Mouse (Mus musculus) hindbrain, embryonic 11.5 days (tissue): ENCODE measurements around the gene Sulf2. TPM values are rescaled to one million over a fixed set of nuclear protein-coding genes. Genes with fewer than 3 reads are reported as not detected.

Experiments used
- ATAC-seq: fragments of 200-750 bp; cut with Nextera tagmentation; 2 replicates; pipeline ENCODE4 v1.8.0; 2017; ENCODE audit warnings: mild to moderate bottlenecking, moderate TSS enrichment, moderate library complexity; ENCODE audit not compliant: low FRiP score
- DNase-seq: peaks from one replicate; pipeline ENCODE4 v3.0.0-alpha.2; 2015; ENCODE audit warnings: low spot score
- H3K27ac ChIP-seq: fragments of 300-500 bp; sonication (generic); 2 replicates; pipeline ENCODE4 v1.5.1; 2014; ENCODE audit warnings: mild to moderate bottlenecking, low read depth, low read length
- H3K27me3 ChIP-seq: fragments of 300-500 bp; sonication (generic); 2 replicates; pipeline ENCODE4 v1.6.1; 2014; ENCODE audit warnings: mild to moderate bottlenecking, low read length, moderate library complexity, mixed read lengths; ENCODE audit not compliant: control insufficient read depth, insufficient read depth
- H3K36me3 ChIP-seq: fragments of 300-500 bp; sonication (generic); 2 replicates; pipeline ENCODE4 v1.6.1; 2014; ENCODE audit warnings: mild to moderate bottlenecking, low read length, moderate library complexity, mixed read lengths; ENCODE audit not compliant: control insufficient read depth, insufficient read depth
- H3K4me1 ChIP-seq: fragments of 300-500 bp; sonication (generic); replicated peaks from 2 replicates; pipeline ENCODE4 v1.6.1; 2014; ENCODE audit warnings: low read length, mixed read lengths; ENCODE audit not compliant: control insufficient read depth, insufficient read depth
- H3K4me2 ChIP-seq: fragments of 300-500 bp; sonication (generic); replicated peaks from 2 replicates; pipeline ENCODE4 v1.6.1; 2014; ENCODE audit warnings: mild to moderate bottlenecking, low read depth, low read length
- H3K4me3 ChIP-seq: fragments of 300-500 bp; sonication (generic); 2 replicates; pipeline ENCODE4 v1.5.1; 2014; ENCODE audit warnings: low read depth, low read length
- H3K9ac ChIP-seq: fragments of 300-500 bp; sonication (generic); 2 replicates; pipeline ENCODE4 v1.6.1; 2014; ENCODE audit warnings: low read depth, low read length
- H3K9me3 ChIP-seq: fragments of 300-500 bp; sonication (generic); 2 replicates; pipeline ENCODE4 v1.6.1; 2016; ENCODE audit warnings: low read length; ENCODE audit not compliant: control insufficient read depth
- WGBS: fragments of 180-500 bp; shearing (Covaris S2); extraction: QIAGEN DNeasy Blood & Tissue Kit; methylation state at CpG from one replicate; pipeline ENCODE4 v1.1.7; 2014; 5-methylcytosine and 5-hydroxymethylcytosine counted together
- polyA plus RNA-seq: library from polyadenylated mRNA; unstranded; fragments of >200 nt; fragmentation: Nextera tagmentation; extraction: Ambion mirVana; gene quantifications from 2 replicates; pipeline ENCODE4 v1.2.1, GENCODE M21; 2014

Gene Sulf2
- polyA plus RNA-seq, 1 experiment from 2014 or later, result 115 TPM

- WGBS, result 86% methylated on average over 15 of the region's 15 CpGs
- Histone ChIP-seq H3K36me3 (no peaks in the 10 kb centered on the region), H3K4me2 (no peak overlapping the region), H3K27ac (no peak overlapping the region), H3K27me3 (no peaks in the 10 kb centered on the region), H3K4me1 (peaks cover 17% of the 10 kb centered on the region), H3K9me3 (no peaks in the 10 kb centered on the region), H3K9ac (no peak overlapping the region), H3K4me3 (no peak overlapping the region)
- ATAC-seq (no peak), DNase-seq (no peak)
Observed at GRCm38 (mm10) chr2:166182009-166182685, 26.7 kb upstream of the Sulf2 start.

- H3K9ac ChIP-seq, result no peak overlapping the region; the same call in 1 of the 2 replicates
- no peaks in the 10 kb centered on the region; the same call in 1 of the 2 replicates for H3K27me3 ChIP-seq
- DNase-seq (peak; percentile 49), ATAC-seq (no peak)
- H3K27ac ChIP-seq, result peak overlapping the region; percentile 47
- WGBS, result 29% methylated on average over 11 of the region's 11 CpGs
- H3K9me3 ChIP-seq, result no peaks in the 10 kb centered on the region
- H3K4me1 ChIP-seq, result peaks cover 17% of the 10 kb centered on the region
- no peak overlapping the region for H3K4me3 ChIP-seq
- H3K36me3 ChIP-seq, result no peaks in the 10 kb centered on the region
- H3K4me2 ChIP-seq, result no peak overlapping the region
Observed at GRCm38 (mm10) chr2:166180744-166181508, 25.5 kb upstream of the Sulf2 start.

- DNase-seq, result peak; percentile 52
- Histone ChIP-seq H3K36me3 (no peaks in the 10 kb centered on the region), H3K4me3 (no peak overlapping the region), H3K27me3 (no peaks in the 10 kb centered on the region; the same call in 1 of the 2 replicates), H3K9ac (no peak overlapping the region; the same call in 1 of the 2 replicates), H3K4me1 (peaks cover 17% of the 10 kb centered on the region), H3K27ac (peak overlapping the region; percentile 47), H3K9me3 (no peaks in the 10 kb centered on the region), H3K4me2 (no peak overlapping the region)
- 39% methylated on average over 5 of the region's 5 CpGs for WGBS
- no peak for ATAC-seq
Observed at GRCm38 (mm10) chr2:166180136-166180649, 24.7 kb upstream of the Sulf2 start.

GRCm38 (mm10) chr2:166179457-166180101, 24.1 kb upstream of the Sulf2 start:
- Histone ChIP-seq H3K9ac (0 out of 2 replicates have a peak overlapping the region, but pooled peaks have one; percentile 5), H3K4me1 (peaks cover 17% of the 10 kb centered on the region), H3K4me3 (no peak overlapping the region), H3K36me3 (no peaks in the 10 kb centered on the region), H3K9me3 (no peaks in the 10 kb centered on the region), H3K27me3 (peaks cover 2% of the 10 kb centered on the region), H3K4me2 (no peak overlapping the region), H3K27ac (peak overlapping the region; percentile 47)
- ATAC-seq (peak; percentile 63), DNase-seq (peak; percentile 74)
- WGBS, result 31% methylated on average over 4 of the region's 4 CpGs

GRCm38 (mm10) chr2:166175552-166176136, 20.2 kb upstream of the Sulf2 start:
- no peak for ATAC-seq
- H3K36me3 ChIP-seq, result no peaks in the 10 kb centered on the region
- H3K9ac ChIP-seq, result no peak overlapping the region
- peaks cover 14% of the 10 kb centered on the region for H3K4me1 ChIP-seq
- no peak overlapping the region for H3K4me3 ChIP-seq
- H3K27me3 ChIP-seq, result peaks cover 17% of the 10 kb centered on the region
- no peak overlapping the region for H3K27ac ChIP-seq
- no peak overlapping the region for H3K4me2 ChIP-seq
- no peaks in the 10 kb centered on the region for H3K9me3 ChIP-seq
- WGBS, result 59% methylated on average over 8 of the region's 8 CpGs
- DNase-seq, result no peak

GRCm38 (mm10) chr2:166175145-166175544, 19.7 kb upstream of the Sulf2 start:
- WGBS, result 25% methylated on average over 3 of the region's 3 CpGs
- Histone ChIP-seq H3K27ac (no peak overlapping the region), H3K27me3 (peaks cover 21% of the 10 kb centered on the region), H3K4me1 (peaks cover 10% of the 10 kb centered on the region), H3K4me3 (no peak overlapping the region), H3K9ac (no peak overlapping the region), H3K36me3 (no peaks in the 10 kb centered on the region), H3K4me2 (no peak overlapping the region), H3K9me3 (no peaks in the 10 kb centered on the region)
- DNase-seq, result no peak
- ATAC-seq, result 0 out of 2 replicates have a peak, but pooled peaks have one; percentile 3

- DNase-seq (no peak), ATAC-seq (no peak)
- peaks cover 6% of the 10 kb centered on the region for H3K4me1 ChIP-seq
- no peaks in the 10 kb centered on the region for H3K9me3 ChIP-seq
- H3K9ac ChIP-seq, result no peak overlapping the region
- no peaks in the 10 kb centered on the region for H3K36me3 ChIP-seq
- 79% methylated on average over 5 of the region's 5 CpGs for WGBS
- no peak overlapping the region for H3K4me3 ChIP-seq
- H3K27me3 ChIP-seq, result peaks cover 25% of the 10 kb centered on the region
- no peak overlapping the region for H3K4me2 ChIP-seq
- no peak overlapping the region for H3K27ac ChIP-seq
Observed at GRCm38 (mm10) chr2:166173169-166173568, 17.7 kb upstream of the Sulf2 start.

GRCm38 (mm10) chr2:166170173-166170572, 14.7 kb upstream of the Sulf2 start:
- WGBS, result 48% methylated on average over 7 of the region's 7 CpGs
- H3K4me1 ChIP-seq, result peaks cover 8% of the 10 kb centered on the region
- no peaks in the 10 kb centered on the region for H3K36me3 ChIP-seq
- DNase-seq (no peak), ATAC-seq (no peak)
- no peak overlapping the region for H3K4me3 ChIP-seq
- H3K27me3 ChIP-seq, result peaks cover 37% of the 10 kb centered on the region
- H3K9me3 ChIP-seq, result no peaks in the 10 kb centered on the region
- H3K9ac ChIP-seq, result no peak overlapping the region
- no peak overlapping the region for H3K27ac ChIP-seq
- H3K4me2 ChIP-seq, result no peak overlapping the region
